Mouse (Mus musculus) heart, adult 18-20 months (tissue): ENCODE data around the gene Gm11549. TPM values are rescaled to one million over a fixed set of nuclear protein-coding genes. Genes with fewer than 3 reads are reported as not detected.

Source experiments
- DNase-seq, 2 experiments: peaks; one replicate each; pipeline ENCODE4 v3.0.0; 2021 to 2022; ENCODE audit warnings: mixed read lengths in 1 of 2
- microRNA-seq, 2 experiments: library from miRNA; unstranded; fragments of <30 nt; microRNA quantifications; one replicate each; pipeline ENCODE4 v1.2.0; 2022
- total RNA-seq, 2 experiments: library from RNA; stranded (reverse); gene quantifications; 2 replicates each; pipeline ENCODE4 v1.2.3; 2021

Gene Gm11549
- total RNA-seq, 2 experiments from 2014 or later = not detected

DNA sequence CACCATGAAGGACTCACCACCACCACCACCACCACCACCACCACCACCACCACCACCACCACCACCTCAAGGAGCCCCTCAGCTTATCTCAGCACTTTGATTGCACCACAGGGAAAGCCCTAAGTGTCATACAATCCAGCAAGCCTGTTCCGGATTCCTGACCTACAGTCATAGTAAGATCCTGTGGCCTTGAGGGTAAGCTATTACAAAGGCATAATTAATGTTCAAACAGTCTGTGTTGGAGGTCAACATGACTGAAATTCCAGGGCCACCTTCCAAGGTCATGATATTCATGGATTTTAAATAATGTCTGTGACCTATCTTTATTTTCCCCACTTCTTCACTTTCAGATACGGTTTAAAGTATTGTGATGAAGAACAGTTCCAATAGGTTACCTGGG lies 41.1 kb downstream of the Gm11549 start:
- DNase-seq = no peak

GRCm38 (mm10) chr3:36478776-36479175 lies 42.8 kb downstream of the Gm11549 start:
- DNase-seq = no peak

DNA sequence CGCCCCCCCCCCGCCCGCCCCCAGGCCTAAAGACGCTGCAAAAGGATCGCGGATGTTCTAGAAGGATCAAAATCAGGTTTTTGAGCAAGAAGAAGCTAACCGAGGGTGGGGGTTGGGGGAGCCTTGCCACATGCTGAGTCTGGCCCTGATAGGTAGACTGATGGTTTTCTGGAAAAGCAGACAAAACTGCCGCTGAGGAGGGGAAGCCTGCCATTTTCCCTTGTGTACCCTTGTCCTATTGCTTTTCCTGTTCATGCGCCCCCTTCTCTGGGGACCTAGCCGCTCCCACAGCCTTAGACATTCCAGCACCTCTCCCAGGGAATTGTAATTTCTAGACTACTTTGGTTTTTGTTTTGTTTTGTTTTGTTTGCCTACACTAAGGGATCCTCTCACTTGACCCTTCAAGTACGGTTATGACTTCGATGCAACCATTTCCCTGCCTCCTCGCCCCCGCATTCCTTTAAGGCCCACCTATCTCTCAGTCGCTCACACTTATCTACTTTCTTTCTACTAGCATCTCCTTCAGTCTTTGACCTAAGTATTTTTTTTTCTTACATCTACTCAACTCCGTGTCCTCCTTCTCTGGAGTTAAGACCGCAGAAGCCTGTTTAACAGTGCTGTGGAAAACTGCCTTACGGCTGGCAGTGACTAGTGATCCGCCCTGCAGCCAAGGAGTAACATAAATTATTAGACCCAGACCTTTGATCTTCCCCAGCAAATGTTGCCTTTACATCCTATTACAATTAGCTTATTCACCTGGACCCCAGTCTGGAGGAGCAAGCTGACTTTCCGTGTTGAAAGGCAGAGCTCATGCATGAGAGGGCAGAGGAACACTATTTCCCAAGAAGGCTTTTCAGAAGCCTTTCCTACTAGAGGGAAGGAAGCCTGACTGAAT lies 45.1 kb downstream of the Gm11549 start:
- peak in 1 of 2 experiments; percentile 64 for DNase-seq

- DNase-seq = peak; percentile 98 to 100
Measured at GRCm38 (mm10) chr3:36475532-36476087, 46.0 kb downstream of the Gm11549 start, which contains the start of the genes Anxa5 and 1810062G17Rik. Gene Anxa5, minus strand, starts transcription at chr3:36475894. Gene 1810062G17Rik, plus strand, starts transcription at chr3:36475937.

DNA sequence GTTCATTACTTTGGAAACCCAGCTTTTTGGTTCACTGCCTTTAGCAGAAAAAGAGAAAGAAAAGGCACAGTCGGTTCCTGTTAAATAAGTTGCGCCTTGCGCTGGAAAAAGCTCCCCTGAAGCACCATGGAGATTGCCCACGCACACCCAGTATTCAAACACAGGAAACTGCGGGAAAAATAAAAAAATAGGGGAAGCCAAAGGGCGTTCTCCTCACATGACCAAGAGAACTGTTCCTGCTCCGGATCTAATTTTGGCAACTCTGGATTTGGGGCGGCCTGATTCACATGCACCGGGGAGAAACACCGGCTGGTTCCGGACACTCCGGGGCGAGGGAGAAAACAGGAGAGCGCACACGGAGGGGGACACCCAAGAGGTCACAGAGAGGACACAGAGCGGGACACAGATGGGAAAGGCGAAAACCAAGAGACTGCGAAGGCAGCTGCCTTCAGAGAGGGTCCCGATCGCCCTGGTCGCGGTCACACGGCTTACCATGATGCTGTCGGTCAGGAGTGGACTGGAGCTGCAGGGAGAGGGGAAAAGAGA lies 46.6 kb downstream of the Gm11549 start:
- peak; percentile 85 to 88 for DNase-seq

GRCm38 (mm10) chr3:36474421-36474820 lies 47.2 kb downstream of the Gm11549 start:
- DNase-seq = no peak

GRCm38 (mm10) chr3:36473222-36473621 lies 48.4 kb downstream of the Gm11549 start:
- DNase-seq = no peak

DNA sequence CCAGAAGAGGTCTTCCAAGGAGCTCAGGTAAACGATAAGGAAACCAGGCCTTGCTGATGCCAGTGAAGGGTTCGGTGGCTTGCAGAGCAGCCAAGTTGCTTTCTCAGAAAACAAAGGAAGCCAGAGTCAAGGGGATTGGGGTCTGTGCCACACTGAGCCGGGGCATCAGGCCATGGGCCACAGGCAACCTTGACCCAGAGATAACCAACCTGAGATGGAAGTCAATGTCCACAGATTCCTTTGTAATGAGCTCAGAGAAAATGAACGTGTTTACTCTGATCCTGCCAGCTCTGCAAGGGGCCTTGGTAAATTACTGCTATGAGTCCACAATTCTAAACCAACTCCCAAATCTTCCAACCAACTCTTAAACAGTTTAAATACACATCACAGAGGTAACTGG lies 49.8 kb downstream of the Gm11549 start:
- DNase-seq = peak; percentile 32 to 44

- DNase-seq = peak; percentile 49 to 68
Measured at GRCm38 (mm10) chr3:36468871-36469270, 52.7 kb downstream of the Gm11549 start.

GRCm38 (mm10) chr3:36467632-36468031 lies 54.0 kb downstream of the Gm11549 start:
- DNase-seq = no peak

- no peak for DNase-seq
Measured at GRCm38 (mm10) chr3:36465538-36465937, 56.1 kb downstream of the Gm11549 start.

Small RNA genes within 50 kb of the gene (microRNA-seq; reads per million reads assigned to microRNA genes)
- 0.54 to 0.76 reads per million in 2 experiments for gene Mir7009

Other genes with a start within 250 kb of the Gm11549 start
- 100 to 1,000 TPM; 128 to 134 TPM for gene Anxa5, start 45.9 kb downstream of the Gm11549 start, total RNA-seq
- not detected for gene 1810062G17Rik, start 45.9 kb downstream of the Gm11549 start, total RNA-seq
- 10 to 100 TPM; 19.1 to 19.9 TPM for gene Exosc9, start 30.8 kb upstream of the Gm11549 start, total RNA-seq
- gene Ccna2, start 50.3 kb upstream of the Gm11549 start, total RNA-seq = under 1 TPM; 0.51 to 0.99 TPM
- 1 to 10 TPM; 5.8 to 9.1 TPM for gene Bbs7, start 91.7 kb upstream of the Gm11549 start, total RNA-seq
- 1 to 10 TPM; 4.8 to 9.7 TPM for gene Trpc3, start 168.4 kb upstream of the Gm11549 start, total RNA-seq